Mouse (Mus musculus) stomach, embryonic 15.5 days (tissue): ENCODE measurements around the gene Btbd11. TPM values are rescaled to one million over a fixed set of nuclear protein-coding genes. Genes with fewer than 3 reads are reported as not detected.

Experiments
- ATAC-seq: fragments of 200-750 bp; cut with Nextera tagmentation; 2 replicates; pipeline ENCODE4 v1.8.0; 2017; ENCODE audit warnings: low read depth, moderate number of reproducible peaks, moderate TSS enrichment; ENCODE audit not compliant: insufficient read depth, low FRiP score
- H3K27ac ChIP-seq: fragments of 300-500 bp; sonication (generic); 2 replicates; pipeline ENCODE4 v1.5.1; 2015; ENCODE audit warnings: mild to moderate bottlenecking, inconsistent platforms
- H3K27me3 ChIP-seq: fragments of 300-500 bp; sonication (generic); replicated peaks from 2 replicates; pipeline ENCODE4 v1.6.1; 2015; ENCODE audit warnings: inconsistent platforms
- H3K36me3 ChIP-seq: fragments of 300-500 bp; sonication (generic); 2 replicates; pipeline ENCODE4 v1.6.1; 2015; ENCODE audit warnings: inconsistent platforms
- H3K4me1 ChIP-seq: fragments of 300-500 bp; sonication (generic); 2 replicates; pipeline ENCODE4 v1.6.1; 2015; ENCODE audit warnings: inconsistent platforms
- H3K4me2 ChIP-seq: fragments of 300-500 bp; sonication (generic); 2 replicates; pipeline ENCODE4 v1.6.1; 2015; ENCODE audit warnings: mild to moderate bottlenecking, inconsistent platforms
- H3K4me3 ChIP-seq: fragments of 300-500 bp; sonication (generic); replicated peaks from 2 replicates; pipeline ENCODE4 v1.5.1; 2015; ENCODE audit warnings: inconsistent platforms
- H3K9ac ChIP-seq: fragments of 300-500 bp; sonication (generic); 2 replicates; pipeline ENCODE4 v1.6.1; 2015; ENCODE audit warnings: inconsistent platforms
- H3K9me3 ChIP-seq: fragments of 300-500 bp; sonication (generic); 2 replicates; pipeline ENCODE4 v1.6.1; 2016; ENCODE audit warnings: inconsistent platforms
- WGBS: fragments of 180-500 bp; shearing (Covaris S2); methylation state at CpG from one replicate; pipeline ENCODE4 v1.1.7; 2015; 5-methylcytosine and 5-hydroxymethylcytosine counted together
- polyA plus RNA-seq: library from polyadenylated mRNA; unstranded; fragments of >200 nt; fragmentation: Nextera tagmentation; extraction: Ambion mirVana; gene quantifications from 2 replicates; pipeline ENCODE4 v1.2.1, GENCODE M21; 2015

The Btbd11 gene
- polyA plus RNA-seq, 1 experiment from 2014 or later, result 2.2 TPM

DNA sequence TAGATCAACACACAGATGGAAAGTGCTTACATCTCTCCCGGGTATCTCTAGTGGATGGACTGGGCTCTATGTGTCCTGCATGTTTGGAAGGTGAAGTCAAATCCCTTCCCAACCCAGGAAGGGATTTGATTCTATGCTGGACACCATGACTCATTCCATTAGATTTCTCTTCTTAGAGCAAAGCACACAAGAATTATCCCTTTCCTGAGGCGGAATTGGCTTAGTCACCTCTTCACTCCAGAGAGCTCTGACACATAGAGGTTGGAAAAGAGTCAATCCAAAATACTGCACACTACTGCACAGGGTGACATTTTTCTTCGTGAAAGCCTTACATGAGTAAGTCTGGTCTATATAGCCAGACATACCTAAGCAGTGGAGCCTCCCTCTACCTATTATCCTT, 99.8 kb downstream of the Btbd11 start:
- H3K9me3 ChIP-seq, result no peaks in the 10 kb centered on the region
- H3K36me3 ChIP-seq, result no peaks in the 10 kb centered on the region
- H3K27me3 ChIP-seq, result no peaks in the 10 kb centered on the region
- H3K4me1 ChIP-seq, result no peaks in the 10 kb centered on the region
- no peak overlapping the region for H3K9ac ChIP-seq
- no peak overlapping the region for H3K4me2 ChIP-seq
- H3K27ac ChIP-seq, result no peak overlapping the region
- no peak overlapping the region for H3K4me3 ChIP-seq
- WGBS, result 91% methylated on average over 3 of the region's 3 CpGs
- ATAC-seq, result no peak

DNA sequence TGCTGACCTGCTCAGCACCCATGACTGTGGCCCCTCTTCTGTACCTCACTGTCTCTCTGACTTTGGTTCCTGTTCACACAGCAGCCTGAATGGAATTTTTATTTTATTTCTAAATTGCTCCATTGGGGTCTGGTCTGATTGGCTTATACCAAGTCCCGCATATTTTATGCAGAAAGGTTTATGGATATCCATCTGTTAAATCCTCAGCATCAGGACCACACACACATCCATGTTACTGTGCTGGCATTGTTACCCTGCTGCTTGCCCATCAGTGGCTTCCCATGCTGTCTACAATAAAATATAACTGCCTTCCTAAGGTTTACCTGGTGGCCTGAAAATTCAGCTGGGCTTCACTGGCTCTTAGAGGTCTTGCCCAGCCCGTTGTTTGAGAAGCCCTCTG, 106.0 kb downstream of the Btbd11 start:
- Histone ChIP-seq H3K4me1 (no peaks in the 10 kb centered on the region), H3K4me3 (no peak overlapping the region)
- 75% methylated on average over 2 of the region's 2 CpGs for WGBS

DNA sequence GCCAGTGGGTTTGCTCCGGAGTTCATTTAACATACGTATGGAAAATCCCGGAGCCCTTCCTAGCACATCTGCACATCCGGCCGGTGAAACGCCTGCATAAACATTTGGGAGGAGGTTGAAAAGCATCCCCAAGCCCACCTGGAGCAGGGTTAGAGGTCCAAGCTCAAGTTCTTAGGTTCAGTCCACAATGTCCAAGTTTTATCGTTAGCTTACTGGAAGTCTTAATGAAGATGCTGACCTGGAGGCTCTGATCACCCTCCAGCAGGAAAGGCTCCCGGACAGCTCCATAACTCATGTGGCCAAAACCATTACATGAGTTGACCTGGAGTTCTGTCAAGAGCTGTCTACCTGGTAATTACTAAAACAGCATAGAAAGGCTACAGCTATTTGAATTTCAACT, 109.7 kb downstream of the Btbd11 start:
- ATAC-seq, result no peak
- WGBS, result 61% methylated on average over 8 of the region's 8 CpGs
- Histone ChIP-seq H3K27me3 (no peaks in the 10 kb centered on the region), H3K4me2 (no peak overlapping the region), H3K9me3 (no peaks in the 10 kb centered on the region), H3K27ac (no peak overlapping the region), H3K36me3 (no peaks in the 10 kb centered on the region), H3K9ac (no peak overlapping the region), H3K4me1 (no peaks in the 10 kb centered on the region), H3K4me3 (no peak overlapping the region)

More for the DNA sequence above, 106.0 kb downstream of the Btbd11 start:
- Histone ChIP-seq H3K27ac (no peak overlapping the region), H3K36me3 (no peaks in the 10 kb centered on the region), H3K9me3 (no peaks in the 10 kb centered on the region), H3K9ac (no peak overlapping the region), H3K27me3 (no peaks in the 10 kb centered on the region), H3K4me2 (no peak overlapping the region)
- no peak for ATAC-seq

DNA sequence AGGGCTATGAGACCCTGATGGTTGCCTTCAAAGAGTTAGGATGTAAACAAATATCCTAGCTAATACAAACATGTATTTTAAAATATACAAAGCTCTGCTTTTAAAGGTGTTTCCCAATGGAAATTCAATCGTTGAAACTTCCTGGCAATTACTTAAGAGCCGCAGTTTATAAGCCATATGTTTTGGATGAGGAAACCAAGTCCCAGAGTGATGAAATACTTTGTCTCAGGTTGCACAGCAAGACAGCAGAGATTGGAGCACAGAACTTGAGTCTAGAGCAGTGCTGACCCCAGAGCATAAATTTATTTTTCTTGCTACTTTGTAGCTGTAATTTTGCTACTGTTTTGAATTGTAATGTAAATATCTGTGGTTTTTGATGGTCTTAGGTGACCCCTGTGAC, 110.4 kb downstream of the Btbd11 start:
- Histone ChIP-seq H3K27me3 (no peaks in the 10 kb centered on the region), H3K36me3 (no peaks in the 10 kb centered on the region), H3K4me2 (no peak overlapping the region), H3K4me3 (no peak overlapping the region), H3K9me3 (no peaks in the 10 kb centered on the region), H3K9ac (no peak overlapping the region), H3K4me1 (no peaks in the 10 kb centered on the region), H3K27ac (no peak overlapping the region)
- WGBS, result 48% methylated on average over 2 of the region's 2 CpGs
- ATAC-seq, result no peak

DNA sequence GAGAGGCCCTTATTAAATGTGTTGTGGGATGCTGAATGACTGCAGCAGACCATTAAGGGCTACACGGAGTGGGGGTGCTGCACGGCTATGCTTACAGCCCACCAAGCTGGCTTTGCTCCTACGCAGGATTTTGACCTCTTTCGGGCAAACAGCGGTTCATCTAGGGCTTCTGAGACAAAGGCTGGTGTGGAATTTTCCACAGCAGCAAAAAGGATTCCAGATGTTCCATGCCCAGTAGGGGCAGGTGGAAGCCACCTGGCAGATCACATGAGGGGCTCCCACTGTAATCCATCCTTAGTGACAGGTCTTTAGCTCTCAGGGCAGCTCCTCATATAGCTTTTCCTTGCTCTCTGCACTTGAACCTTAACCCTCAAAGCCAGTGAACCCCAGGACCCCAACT, 111.3 kb downstream of the Btbd11 start:
- ATAC-seq, result no peak
- Histone ChIP-seq H3K9me3 (no peaks in the 10 kb centered on the region), H3K36me3 (no peaks in the 10 kb centered on the region), H3K4me3 (no peak overlapping the region), H3K27ac (no peak overlapping the region), H3K27me3 (no peaks in the 10 kb centered on the region), H3K4me2 (no peak overlapping the region), H3K9ac (no peak overlapping the region), H3K4me1 (no peaks in the 10 kb centered on the region)
- WGBS, result 73% methylated on average over 5 of the region's 5 CpGs

DNA sequence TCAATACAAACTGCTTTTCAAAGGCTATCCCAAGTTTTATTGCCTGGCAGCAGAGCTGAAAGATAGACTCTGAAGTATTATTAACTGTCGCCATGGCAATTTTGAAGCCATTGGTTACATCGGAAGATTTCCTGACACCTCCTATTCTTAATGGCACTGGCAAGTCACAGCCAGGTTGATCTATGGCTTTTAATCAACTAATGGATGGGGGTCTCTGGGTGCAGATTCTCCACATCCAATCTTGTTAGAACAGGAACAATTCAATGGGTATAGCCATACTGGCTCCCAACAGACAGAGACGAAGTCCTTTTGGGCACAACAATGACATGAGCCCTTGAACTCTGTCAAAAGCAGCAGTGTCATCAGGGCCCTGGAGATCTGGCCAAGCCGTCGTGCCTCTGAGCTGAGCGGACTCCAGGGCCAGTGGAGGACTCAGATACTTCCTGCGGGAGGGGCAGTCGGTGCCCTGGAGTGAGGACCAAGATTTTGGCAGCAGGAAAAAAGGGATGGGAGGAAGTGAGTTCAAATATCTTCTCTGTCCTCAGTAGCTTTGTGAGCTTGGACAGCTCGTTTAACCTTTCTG, 114.0 kb downstream of the Btbd11 start:
- H3K27ac ChIP-seq, result no peak overlapping the region
- H3K9ac ChIP-seq, result no peak overlapping the region
- H3K27me3 ChIP-seq, result no peaks in the 10 kb centered on the region
- WGBS, result 73% methylated on average over 9 of the region's 9 CpGs
- H3K9me3 ChIP-seq, result no peaks in the 10 kb centered on the region
- no peak for ATAC-seq
- no peak overlapping the region for H3K4me2 ChIP-seq
- no peaks in the 10 kb centered on the region for H3K4me1 ChIP-seq
- no peaks in the 10 kb centered on the region for H3K36me3 ChIP-seq
- H3K4me3 ChIP-seq, result no peak overlapping the region

DNA sequence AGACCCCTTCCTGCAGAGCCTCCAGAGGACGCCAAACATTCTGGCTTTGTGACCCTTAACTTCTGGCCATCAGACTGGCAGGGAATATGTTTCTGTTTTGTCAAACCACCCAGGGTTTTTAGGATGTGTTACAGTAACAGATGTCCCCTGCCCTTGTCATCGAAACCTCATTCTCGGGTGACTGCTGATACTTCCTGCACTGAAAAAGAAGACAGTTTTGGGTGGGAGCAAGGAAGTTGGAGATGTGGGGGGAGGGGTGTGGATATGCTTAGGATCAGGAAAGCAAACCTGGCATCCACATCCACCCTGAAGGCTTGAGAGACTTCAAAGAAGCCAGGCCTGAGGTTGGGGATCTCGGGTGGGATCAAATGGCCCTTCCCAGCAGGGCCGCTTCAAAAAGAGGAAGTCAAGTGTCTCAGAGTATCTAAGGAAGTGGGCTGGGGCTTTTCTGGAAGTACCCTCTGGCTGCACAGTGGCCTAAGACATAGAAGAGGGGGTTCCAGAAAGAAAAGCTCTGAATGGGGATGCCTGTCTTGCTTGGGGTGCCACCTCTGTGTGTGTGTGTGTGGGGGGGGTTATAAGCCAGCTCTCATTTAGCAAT, 115.5 kb downstream of the Btbd11 start:
- Histone ChIP-seq H3K4me1 (no peaks in the 10 kb centered on the region), H3K4me2 (no peak overlapping the region), H3K4me3 (no peak overlapping the region), H3K9ac (no peak overlapping the region), H3K27me3 (no peaks in the 10 kb centered on the region), H3K9me3 (no peaks in the 10 kb centered on the region), H3K36me3 (no peaks in the 10 kb centered on the region), H3K27ac (no peak overlapping the region)
- 56% methylated on average over 5 of the region's 5 CpGs for WGBS
- no peak for ATAC-seq

DNA sequence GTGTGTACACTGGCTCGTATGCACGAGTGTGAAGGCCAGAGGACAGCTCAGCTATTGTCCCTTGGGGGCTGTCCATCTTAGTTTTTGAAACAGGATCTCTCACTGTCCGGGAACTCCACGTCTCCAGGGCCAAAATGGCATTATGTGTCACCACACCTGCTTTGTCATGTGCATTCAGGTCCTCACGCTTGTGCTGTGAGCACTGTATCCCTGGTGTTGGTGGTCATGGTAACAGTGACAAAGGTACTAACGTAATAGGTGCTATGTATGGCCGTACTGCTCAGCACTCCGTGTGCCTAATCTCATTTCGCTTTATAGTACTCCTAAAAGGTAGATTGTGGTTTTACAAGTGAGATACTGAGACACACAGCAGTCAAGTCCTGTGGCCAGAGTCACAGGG, 116.0 kb downstream of the Btbd11 start:
- no peak for ATAC-seq
- Histone ChIP-seq H3K27ac (no peak overlapping the region), H3K4me2 (no peak overlapping the region), H3K4me3 (no peak overlapping the region), H3K9me3 (no peaks in the 10 kb centered on the region), H3K9ac (no peak overlapping the region), H3K27me3 (no peaks in the 10 kb centered on the region), H3K4me1 (no peaks in the 10 kb centered on the region), H3K36me3 (no peaks in the 10 kb centered on the region)
- WGBS, result 73% methylated on average over 9 of the region's 9 CpGs

DNA sequence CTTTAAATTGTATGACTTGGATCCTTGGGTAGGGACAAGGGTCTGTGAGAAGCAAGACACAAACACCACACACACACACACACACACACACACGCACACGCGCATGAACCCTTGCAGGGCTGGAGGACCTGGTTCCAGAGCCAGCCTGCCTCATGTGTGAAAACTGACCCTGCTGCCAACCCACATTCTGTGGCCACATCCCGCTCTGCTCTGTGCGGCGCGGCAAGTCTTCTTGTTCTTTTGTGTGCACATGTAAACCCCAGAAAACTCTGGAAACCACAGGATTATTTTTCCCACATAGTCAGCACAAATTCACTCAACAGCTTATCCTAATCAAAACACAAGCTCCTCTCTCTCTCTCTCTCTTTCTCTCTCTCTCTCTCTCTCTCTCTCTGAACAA, 116.8 kb downstream of the Btbd11 start:
- Histone ChIP-seq H3K4me2 (no peak overlapping the region), H3K4me1 (no peaks in the 10 kb centered on the region), H3K27me3 (no peaks in the 10 kb centered on the region), H3K9ac (no peak overlapping the region), H3K27ac (no peak overlapping the region), H3K4me3 (no peak overlapping the region), H3K36me3 (no peaks in the 10 kb centered on the region), H3K9me3 (no peaks in the 10 kb centered on the region)
- WGBS, result 74% methylated on average over 7 of the region's 7 CpGs
- no peak for ATAC-seq

DNA sequence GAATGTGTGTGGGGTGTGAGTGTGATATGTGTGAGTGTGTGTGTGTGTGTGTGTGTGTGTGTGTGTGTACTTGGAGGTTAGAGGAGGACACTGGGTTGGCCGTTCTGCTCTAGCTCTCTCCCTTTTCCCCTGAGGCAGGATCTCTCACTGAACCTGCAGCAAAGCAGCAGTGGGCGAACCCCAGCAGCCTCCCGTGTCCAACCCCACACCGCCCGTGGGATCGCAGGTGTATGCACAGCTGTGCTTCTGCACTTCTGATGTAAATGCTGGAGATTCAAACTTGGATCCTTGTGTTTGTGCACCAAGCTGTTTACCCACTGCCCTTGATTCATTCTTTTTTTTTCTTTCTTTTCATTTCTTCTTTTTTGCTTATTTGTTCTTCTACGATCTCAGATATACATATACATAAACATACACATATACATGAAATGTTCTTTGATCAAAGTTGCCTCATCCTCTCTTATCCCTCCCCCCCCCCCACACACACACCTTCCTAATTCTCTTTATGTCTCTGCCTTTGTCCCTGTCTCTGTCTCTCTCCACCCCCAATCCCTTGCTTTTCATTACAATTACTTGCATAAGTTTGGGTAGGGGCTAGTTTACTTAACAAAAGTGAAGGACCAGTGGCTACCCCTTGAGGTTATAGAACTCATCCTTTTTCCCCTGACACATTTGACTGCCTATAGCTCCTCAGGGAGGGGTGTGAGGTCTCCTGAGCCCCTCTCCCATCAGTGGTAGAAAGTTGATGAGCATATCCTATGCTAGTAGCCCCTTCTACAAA, 120.8 kb downstream of the Btbd11 start:
- Histone ChIP-seq H3K4me2 (no peak overlapping the region), H3K27ac (no peak overlapping the region), H3K4me1 (no peaks in the 10 kb centered on the region), H3K36me3 (no peaks in the 10 kb centered on the region), H3K27me3 (no peaks in the 10 kb centered on the region), H3K4me3 (no peak overlapping the region), H3K9ac (no peak overlapping the region), H3K9me3 (no peaks in the 10 kb centered on the region)
- WGBS, result 76% methylated on average over 7 of the region's 7 CpGs
- ATAC-seq, result no peak

DNA sequence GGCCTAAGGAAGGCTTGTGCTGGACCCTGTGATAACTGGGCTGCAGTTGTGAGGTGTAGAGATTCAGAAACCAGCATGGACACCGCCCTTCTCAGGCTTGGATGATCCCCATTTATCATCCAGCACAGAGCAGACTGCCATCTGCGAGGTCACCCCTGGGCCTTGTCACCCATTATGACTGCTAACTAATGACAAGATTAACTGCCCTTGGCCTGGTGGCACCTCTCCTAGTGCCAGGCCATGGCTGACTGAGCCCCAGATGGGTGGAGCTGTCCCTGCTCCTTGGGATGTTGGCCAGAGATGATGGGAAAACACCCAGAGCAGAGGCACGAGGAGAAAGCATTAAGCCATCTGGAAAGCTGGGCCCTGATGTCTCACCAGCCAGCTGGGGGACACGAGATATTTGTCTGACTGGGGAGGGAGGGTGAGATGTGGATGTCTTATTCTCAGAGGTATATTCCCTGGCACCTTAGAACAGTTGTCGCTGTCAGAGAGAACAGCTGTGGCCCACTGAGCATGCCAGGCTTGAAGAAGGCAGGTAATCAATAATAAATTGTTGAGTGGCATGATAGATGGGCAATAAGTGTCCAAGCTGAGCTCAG, 121.7 kb downstream of the Btbd11 start:
- no peaks in the 10 kb centered on the region for H3K27me3 ChIP-seq
- no peak overlapping the region for H3K27ac ChIP-seq
- H3K4me3 ChIP-seq, result no peak overlapping the region
- 64% methylated on average over 5 of the region's 5 CpGs for WGBS
- H3K9ac ChIP-seq, result no peak overlapping the region
- no peaks in the 10 kb centered on the region for H3K36me3 ChIP-seq
- H3K4me2 ChIP-seq, result no peak overlapping the region
- H3K4me1 ChIP-seq, result no peaks in the 10 kb centered on the region
- H3K9me3 ChIP-seq, result no peaks in the 10 kb centered on the region
- no peak for ATAC-seq

DNA sequence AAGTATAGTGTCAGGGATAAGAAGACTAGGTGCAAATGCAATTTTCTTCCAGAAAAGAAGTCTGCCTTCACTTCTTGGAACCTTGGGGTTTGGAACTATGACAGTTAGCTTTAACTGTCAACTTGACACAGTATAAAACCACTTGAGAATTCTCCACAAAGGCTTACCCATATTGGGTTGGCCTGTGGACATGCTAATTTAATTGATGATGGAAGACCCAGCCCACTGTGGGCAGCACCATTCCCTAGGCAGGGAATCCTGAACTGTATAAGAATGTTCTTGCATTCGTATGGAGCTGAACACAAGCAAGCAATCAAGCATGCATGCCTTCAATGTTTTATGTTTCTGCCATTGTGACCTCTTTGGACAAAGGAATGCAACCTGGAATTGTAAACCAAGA, 122.4 kb downstream of the Btbd11 start:
- Histone ChIP-seq H3K36me3 (no peaks in the 10 kb centered on the region), H3K4me1 (no peaks in the 10 kb centered on the region), H3K4me3 (no peak overlapping the region), H3K9me3 (no peaks in the 10 kb centered on the region), H3K27me3 (no peaks in the 10 kb centered on the region), H3K27ac (no peak overlapping the region), H3K4me2 (no peak overlapping the region), H3K9ac (no peak overlapping the region)
- no peak for ATAC-seq
- WGBS, result 71% methylated on average over 1 of the region's 1 CpGs
